Mouse (Mus musculus): ENCODE results near the gene Map3k5. TPM values are rescaled to one million over a fixed set of nuclear protein-coding genes. Genes with fewer than 3 reads are reported as not detected.

Gene Map3k5
- total and polyA plus RNA-seq, 2 experiments from 2014 or later, result 0.91 to 5.5 TPM

GRCm38 (mm10) chr10:19990638-19991037 is 56.4 kb downstream of the Map3k5 start:
- no peak for TF ChIP-seq CTCF (IDR thresholded peaks at IDR 0.05; ENCODE audit: low read depth)
- Histone ChIP-seq H3K4me2 (ENCODE audit: low read depth, low read length) (no peak overlapping the region), H3K27ac (no peak overlapping the region), H3K4me1 (ENCODE audit: insufficient read depth, low read length) (no peaks in the 10 kb centered on the region), H3K36me3 (ENCODE audit: insufficient read depth, low read length) (no peaks in the 10 kb centered on the region), H3K9ac (replicated peaks; ENCODE audit: low read length) (no peak overlapping the region), H3K9me3 (ENCODE audit: low read length) (no peaks in the 10 kb centered on the region), H3K27me3 (ENCODE audit: insufficient read depth, low read length) (no peaks in the 10 kb centered on the region), H3K4me3 (ENCODE audit: low read length) (no peak overlapping the region)
- 65% methylated on average over 6 of the region's 6 CpGs for WGBS
- DNase-seq (ENCODE audit: low spot score) (no peak), ATAC-seq (no peak)

GRCm38 (mm10) chr10:19991237-19991865 is 57.1 kb downstream of the Map3k5 start:
- WGBS, result 50% methylated on average over 3 of the region's 3 CpGs
- no peak overlapping the region for H3K9ac ChIP-seq (replicated peaks; ENCODE audit: low read length)
- ATAC-seq, result no peak

GRCm38 (mm10) chr10:19991866-19992252 is 57.6 kb downstream of the Map3k5 start:
- Histone ChIP-seq H3K9me3 (ENCODE audit: low read length) (no peaks in the 10 kb centered on the region), H3K27ac (no peak overlapping the region), H3K36me3 (ENCODE audit: insufficient read depth, low read length) (no peaks in the 10 kb centered on the region), H3K4me1 (ENCODE audit: insufficient read depth, low read length) (no peaks in the 10 kb centered on the region), H3K9ac (replicated peaks; ENCODE audit: low read length) (no peak overlapping the region), H3K27me3 (ENCODE audit: insufficient read depth, low read length) (no peaks in the 10 kb centered on the region), H3K4me2 (ENCODE audit: low read depth, low read length) (no peak overlapping the region), H3K4me3 (ENCODE audit: low read length) (no peak overlapping the region)
- DNase-seq (ENCODE audit: low spot score) (no peak), ATAC-seq (no peak)
- WGBS, result 61% methylated on average over 3 of the region's 3 CpGs
- TF ChIP-seq CTCF (IDR thresholded peaks at IDR 0.05; ENCODE audit: low read depth), result no peak

More at GRCm38 (mm10) chr10:19991237-19991865, 57.1 kb downstream of the Map3k5 start:
- H3K9me3 ChIP-seq (ENCODE audit: low read length), result no peaks in the 10 kb centered on the region
- no peaks in the 10 kb centered on the region for H3K36me3 ChIP-seq (ENCODE audit: insufficient read depth, low read length)
- H3K27me3 ChIP-seq (ENCODE audit: insufficient read depth, low read length), result no peaks in the 10 kb centered on the region
- no peak overlapping the region for H3K4me2 ChIP-seq (ENCODE audit: low read depth, low read length)
- no peak for DNase-seq (ENCODE audit: low spot score)
- no peak overlapping the region for H3K27ac ChIP-seq
- TF ChIP-seq CTCF (IDR thresholded peaks at IDR 0.05; ENCODE audit: low read depth), result no peak
- H3K4me3 ChIP-seq (ENCODE audit: low read length), result no peak overlapping the region
- no peaks in the 10 kb centered on the region for H3K4me1 ChIP-seq (ENCODE audit: insufficient read depth, low read length)

- no peak overlapping the region for H3K9ac ChIP-seq (replicated peaks; ENCODE audit: low read length)
- H3K4me1 ChIP-seq (ENCODE audit: insufficient read depth, low read length), result no peaks in the 10 kb centered on the region
- H3K4me2 ChIP-seq (ENCODE audit: low read depth, low read length), result no peak overlapping the region
- no peaks in the 10 kb centered on the region for H3K36me3 ChIP-seq (ENCODE audit: insufficient read depth, low read length)
- H3K27me3 ChIP-seq (ENCODE audit: insufficient read depth, low read length), result no peaks in the 10 kb centered on the region
- ATAC-seq (no peak), DNase-seq (ENCODE audit: low spot score) (no peak)
- no peak overlapping the region for H3K4me3 ChIP-seq (ENCODE audit: low read length)
- no peak for TF ChIP-seq CTCF (IDR thresholded peaks at IDR 0.05; ENCODE audit: low read depth)
- H3K9me3 ChIP-seq (ENCODE audit: low read length), result no peaks in the 10 kb centered on the region
- 76% methylated on average over 14 of the region's 14 CpGs for WGBS
- H3K27ac ChIP-seq, result no peak overlapping the region
These were observed 60.5 kb downstream of the Map3k5 start for GRCm38 (mm10) chr10:19994469-19995450.

- 84% methylated on average over 2 of the region's 3 CpGs for WGBS
- Histone ChIP-seq H3K4me3 (ENCODE audit: low read length) (no peak overlapping the region), H3K36me3 (ENCODE audit: insufficient read depth, low read length) (no peaks in the 10 kb centered on the region), H3K9ac (replicated peaks; ENCODE audit: low read length) (no peak overlapping the region), H3K9me3 (ENCODE audit: low read length) (no peaks in the 10 kb centered on the region), H3K4me1 (ENCODE audit: insufficient read depth, low read length) (no peaks in the 10 kb centered on the region), H3K27ac (no peak overlapping the region), H3K27me3 (ENCODE audit: insufficient read depth, low read length) (no peaks in the 10 kb centered on the region), H3K4me2 (ENCODE audit: low read depth, low read length) (no peak overlapping the region)
- DNase-seq (ENCODE audit: low spot score) (no peak), ATAC-seq (no peak)
- TF ChIP-seq CTCF (IDR thresholded peaks at IDR 0.05; ENCODE audit: low read depth), result no peak
These were observed 61.9 kb downstream of the Map3k5 start for GRCm38 (mm10) chr10:19996151-19996550.

- H3K9ac ChIP-seq (replicated peaks; ENCODE audit: low read length), result no peak overlapping the region
- no peaks in the 10 kb centered on the region for H3K27me3 ChIP-seq (ENCODE audit: insufficient read depth, low read length)
- H3K36me3 ChIP-seq (ENCODE audit: insufficient read depth, low read length), result no peaks in the 10 kb centered on the region
- 82% methylated on average over 4 of the region's 4 CpGs for WGBS
- ATAC-seq (no peak), DNase-seq (ENCODE audit: low spot score) (no peak)
- no peak overlapping the region for H3K4me3 ChIP-seq (ENCODE audit: low read length)
- H3K4me2 ChIP-seq (ENCODE audit: low read depth, low read length), result no peak overlapping the region
- H3K27ac ChIP-seq, result no peak overlapping the region
- TF ChIP-seq CTCF (IDR thresholded peaks at IDR 0.05; ENCODE audit: low read depth), result no peak
- H3K9me3 ChIP-seq (ENCODE audit: low read length), result no peaks in the 10 kb centered on the region
- 0 out of 2 replicates have a peak, but pooled peaks cover 3% of the 10 kb centered on the region for H3K4me1 ChIP-seq (ENCODE audit: insufficient read depth, low read length)
These were observed 65.6 kb downstream of the Map3k5 start for GRCm38 (mm10) chr10:19999703-20000407.
